Mouse (Mus musculus): ENCODE data around the gene Zcchc3. TPM values are rescaled to one million over a fixed set of nuclear protein-coding genes. Genes with fewer than 3 reads are reported as not detected.

Zcchc3 gene
- total RNA-seq, 4 experiments from 2014 or later = 9.6 to 11.2 (median 10.9) TPM

DNA sequence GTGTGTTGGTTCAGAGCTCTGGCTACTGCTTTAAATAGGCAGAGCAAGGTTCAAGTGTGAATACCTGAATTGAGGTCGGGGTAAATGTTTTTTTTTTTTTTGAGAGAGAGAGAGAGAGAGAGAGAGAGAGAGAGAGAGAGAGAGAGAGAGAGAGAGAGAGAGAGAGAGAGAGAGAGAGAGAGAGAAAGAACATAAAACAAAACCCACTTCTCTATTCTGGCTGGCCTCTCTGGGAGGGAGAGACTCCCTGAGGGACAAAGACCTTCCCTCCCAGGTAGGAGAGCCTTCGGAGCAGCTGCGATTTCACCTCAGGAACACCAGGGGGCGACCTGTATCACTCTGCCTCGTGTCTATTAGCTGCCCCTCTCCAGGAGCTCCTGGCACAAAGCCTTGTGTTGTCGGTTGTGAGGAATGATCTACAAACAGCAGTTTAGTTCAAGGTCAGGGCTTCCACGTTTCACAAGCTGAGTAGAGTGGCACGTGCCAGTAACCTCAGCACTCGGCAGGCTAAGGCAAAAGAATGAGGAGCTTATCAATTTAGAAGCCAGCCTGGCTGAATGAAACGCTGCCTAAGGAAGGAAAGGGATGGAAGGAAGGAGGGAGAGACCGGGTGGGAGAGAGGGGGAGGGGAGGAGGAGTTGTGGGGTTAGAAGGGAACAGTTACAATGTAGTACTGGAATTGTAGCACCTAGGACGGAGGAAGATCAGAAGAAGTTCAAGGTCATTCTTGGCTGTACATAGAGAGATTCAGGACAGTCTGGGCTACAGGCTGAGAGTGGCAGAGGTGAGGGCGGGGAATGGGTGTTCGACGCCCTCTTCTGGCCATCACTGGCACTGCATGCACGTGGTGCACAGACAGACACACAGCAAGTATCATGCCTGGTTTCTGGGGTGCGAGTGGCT is 51.3 kb downstream of the Zcchc3 start:
- peak; percentile 42 to 43 for DNase-seq (ENCODE audit: low spot score in 2 of 2)

Other genes with a start within 250 kb of the Zcchc3 start
- 100 to 1,000 TPM in 3 of 4 experiments, 10 to 100 TPM in 1; 95.7 to 112 (median 101) TPM for gene Csnk2a1, start 188.2 kb downstream of the Zcchc3 start, total RNA-seq (2022)
- 10 to 100 TPM; 52.5 to 56.3 (median 55.9) TPM for gene Tbc1d20, start 121.2 kb downstream of the Zcchc3 start, total RNA-seq (2022)
- 100 to 1,000 TPM; 105 to 110 (median 105) TPM for gene Rbck1, start 82.4 kb downstream of the Zcchc3 start, total RNA-seq (2022)
- gene Trib3, start 71.0 kb downstream of the Zcchc3 start, total RNA-seq (2022) = 1 to 10 TPM in 3 of 4 experiments, under 1 TPM in 1; 0.84 to 2.1 (median 1.5) TPM
- 100 to 1,000 TPM; 112 to 125 (median 120) TPM for gene Nrsn2, start 38.4 kb downstream of the Zcchc3 start, total RNA-seq (2022)
- gene Sox12, start 17.0 kb downstream of the Zcchc3 start, total RNA-seq (2022) = 10 to 100 TPM; 12.9 to 15.4 (median 14.3) TPM
- 1 to 10 TPM; 2.0 to 3.7 (median 2.7) TPM for gene 6820408C15Rik, start 560 bp upstream of the Zcchc3 start, total RNA-seq (2022)
- gene Defb23, start 49.6 kb upstream of the Zcchc3 start, total RNA-seq (2022) = not detected
- not detected for gene Defb20, start 62.0 kb upstream of the Zcchc3 start, total RNA-seq (2022)
- gene Defb22, start 75.1 kb upstream of the Zcchc3 start, total RNA-seq (2022) = not detected
- gene Defb26, start 96.7 kb upstream of the Zcchc3 start, total RNA-seq (2022) = not detected
- not detected for gene Defb28, start 103.2 kb upstream of the Zcchc3 start, total RNA-seq (2022)
- gene Defb29, start 125.1 kb upstream of the Zcchc3 start, total RNA-seq (2022) = not detected
- gene Gm17416, start 154.3 kb upstream of the Zcchc3 start, total RNA-seq (2022) = not detected
- gene Defb21, start 157.7 kb upstream of the Zcchc3 start, total RNA-seq (2022) = not detected
- gene Defb19, start 165.3 kb upstream of the Zcchc3 start, total RNA-seq (2022) = not detected
- not detected for gene Defb45, start 184.4 kb upstream of the Zcchc3 start, total RNA-seq (2022)
- not detected for gene Defb36, start 189.3 kb upstream of the Zcchc3 start, total RNA-seq (2022)
- gene Defb25, start 208.0 kb upstream of the Zcchc3 start, total RNA-seq (2022) = not detected
- 1 to 10 TPM in 2 of 4 experiments, under 1 TPM in 2; 0.87 to 1.6 (median 1.1) TPM for gene Rem1, start 211.9 kb upstream of the Zcchc3 start, total RNA-seq (2022)

Data from left cerebral cortex, adult 8-10 months (tissue).